Mouse (Mus musculus) olfactory bulb, adult 2 months (tissue): ENCODE results near the gene Ddx21. TPM values are rescaled to one million over a fixed set of nuclear protein-coding genes. Genes with fewer than 3 reads are reported as not detected.
A peak's percentile ranks its signal among the peaks of the same experiment; 100 is the strongest.

Source experiments
- H3K27ac ChIP-seq: fragments of 200-500 bp; 2 replicates; pipeline ENCODE4 v1.5.1; 2012; ENCODE audit warnings: low read depth, low read length; ENCODE audit not compliant: insufficient read depth
- H3K4me1 ChIP-seq: fragments of 200-500 bp; 2 replicates; pipeline ENCODE4 v1.6.1; 2012; ENCODE audit warnings: low read length; ENCODE audit not compliant: control insufficient read depth, insufficient read depth
- H3K4me3 ChIP-seq: fragments of 200-500 bp; 2 replicates; pipeline ENCODE4 v1.5.1; 2012; ENCODE audit warnings: mild to moderate bottlenecking, low read depth, low read length, moderate library complexity; ENCODE audit not compliant: insufficient read depth
- CTCF ChIP-seq: fragments of 200-500 bp; IDR thresholded peaks from 2 replicates; pipeline ENCODE4 v1.5.1; 2012; ENCODE audit warnings: low read depth, mild to moderate bottlenecking, low read length, moderate library complexity; ENCODE audit not compliant: insufficient read depth
- POLR2A ChIP-seq: fragments of 200-500 bp; IDR thresholded peaks from 2 replicates; pipeline ENCODE4 v1.6.1; 2012; ENCODE audit warnings: mild to moderate bottlenecking, low read depth, low read length, moderate library complexity; ENCODE audit not compliant: insufficient read depth
- WGBS: fragments of 180-500 bp; shearing (Covaris S2); methylation state at CpG from one replicate; pipeline ENCODE4 v1.1.7; 2018; 5-methylcytosine and 5-hydroxymethylcytosine counted together
- polyA plus RNA-seq: library from polyadenylated mRNA; stranded (reverse); fragments of >200 nt; gene quantifications from 2 replicates; pipeline ENCODE4 v1.2.4, GENCODE M21; 2012; ENCODE audit warnings: low replicate concordance; ENCODE audit not compliant: missing spikeins, insufficient read depth, insufficient read length

Gene Ddx21
- polyA plus RNA-seq, 1 experiment = not detected

DNA sequence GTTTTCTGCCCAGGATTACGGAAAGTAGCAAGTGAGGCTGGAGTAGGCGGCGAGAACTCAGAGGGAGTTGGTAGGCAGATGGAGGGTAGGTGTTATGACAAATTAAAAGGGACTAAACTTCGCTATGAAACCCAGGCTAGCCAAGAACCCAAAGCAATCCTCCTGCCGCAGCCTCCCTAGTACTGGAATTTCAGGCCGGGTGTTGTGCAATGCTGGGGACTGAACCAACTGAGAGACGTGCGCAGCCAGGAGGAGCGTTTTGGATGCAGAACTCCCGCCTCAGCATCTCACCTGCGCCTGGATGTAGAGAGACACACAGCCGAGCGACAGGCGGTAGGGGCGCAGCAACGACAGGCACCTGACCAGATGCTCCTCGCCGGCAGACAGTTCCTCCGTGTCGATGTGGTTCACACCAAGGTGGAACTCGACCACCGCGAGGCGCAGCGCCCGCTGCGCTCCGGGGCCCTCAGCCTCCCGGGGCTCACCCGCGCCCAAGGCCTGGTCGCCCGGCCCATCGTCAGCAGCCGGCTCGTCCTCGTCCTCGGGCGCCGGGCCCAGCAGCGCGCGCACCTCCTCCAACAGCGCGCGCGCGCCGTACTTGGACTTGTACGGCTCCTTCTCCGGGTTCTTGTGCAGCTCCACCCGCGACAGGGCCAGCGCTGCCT lies 24.3 kb downstream of the Ddx21 start:
- Histone ChIP-seq H3K27ac (peak overlapping the region; percentile 53), H3K4me3 (peak overlapping the region; percentile 86), H3K4me1 (peaks cover 4% of the 10 kb centered on the region; the same call in 1 of the 2 replicates)
- under 1% methylated on average over 54 of the region's 54 CpGs for WGBS
- TF ChIP-seq POLR2A = no peak
- TF ChIP-seq CTCF = no peak

DNA sequence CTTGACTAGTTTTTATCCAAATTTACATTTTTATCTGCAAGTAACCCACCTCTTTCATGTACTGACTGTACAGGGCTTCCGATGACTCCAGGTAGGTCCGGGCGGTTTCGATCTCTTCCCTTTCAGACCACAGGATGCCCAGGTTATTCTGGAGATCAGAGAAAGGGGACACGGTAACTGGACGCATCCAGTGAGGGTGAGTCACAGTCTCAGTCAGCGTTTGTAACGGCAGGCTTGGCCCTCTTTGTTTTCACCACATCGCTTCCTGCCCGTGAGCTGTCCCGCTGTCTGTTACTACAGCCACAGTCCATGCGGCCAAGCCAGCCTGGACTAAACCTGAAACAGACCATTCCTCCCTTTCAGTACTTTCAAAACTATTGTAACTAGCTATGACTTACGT lies 27.1 kb downstream of the Ddx21 start:
- H3K4me1 ChIP-seq = peaks cover 4% of the 10 kb centered on the region; the same call in 1 of the 2 replicates
- no peak overlapping the region for H3K4me3 ChIP-seq
- no peak overlapping the region for H3K27ac ChIP-seq
- WGBS = 85% methylated on average over 13 of the region's 13 CpGs
- TF ChIP-seq POLR2A (no peak), CTCF (no peak)

DNA sequence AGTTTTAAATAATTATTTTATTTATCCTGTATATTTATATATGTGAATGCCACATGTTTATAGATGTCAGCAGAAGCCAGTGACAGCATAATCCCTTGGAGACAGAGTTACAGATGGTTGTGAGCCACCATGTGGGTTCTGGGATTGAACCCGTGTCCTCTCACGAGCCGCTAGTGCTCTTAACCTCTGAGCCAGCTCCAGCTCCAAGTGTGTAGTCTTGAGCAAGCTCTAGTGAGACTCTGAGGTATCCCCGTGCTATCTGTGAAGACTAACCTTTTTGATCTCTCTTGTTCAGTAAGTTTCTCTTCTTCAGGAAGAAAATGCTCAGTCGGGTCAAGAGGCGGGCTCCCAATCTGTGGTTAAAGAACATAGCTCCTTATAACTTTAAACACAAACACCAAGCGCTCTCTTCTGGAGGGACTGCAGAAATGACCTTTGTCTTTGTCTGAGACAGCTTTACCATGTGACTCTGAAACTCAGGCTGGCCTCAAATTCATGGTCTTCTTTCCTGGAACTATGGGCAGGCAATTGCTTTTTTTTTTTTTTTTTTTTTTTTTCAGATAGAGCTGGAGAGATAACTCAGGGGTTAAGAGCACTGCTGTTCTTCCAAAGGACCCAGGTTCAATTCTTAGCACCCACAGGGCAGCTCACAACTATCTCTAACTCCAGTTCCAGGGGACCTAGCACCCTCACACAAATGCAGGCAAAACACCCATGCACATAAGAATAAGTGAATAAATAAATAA lies 31.8 kb downstream of the Ddx21 start:
- Histone ChIP-seq H3K4me3 (no peak overlapping the region), H3K4me1 (no peaks in the 10 kb centered on the region), H3K27ac (no peak overlapping the region)
- WGBS = 95% methylated on average over 7 of the region's 7 CpGs
- TF ChIP-seq POLR2A = no peak
- TF ChIP-seq CTCF = no peak

DNA sequence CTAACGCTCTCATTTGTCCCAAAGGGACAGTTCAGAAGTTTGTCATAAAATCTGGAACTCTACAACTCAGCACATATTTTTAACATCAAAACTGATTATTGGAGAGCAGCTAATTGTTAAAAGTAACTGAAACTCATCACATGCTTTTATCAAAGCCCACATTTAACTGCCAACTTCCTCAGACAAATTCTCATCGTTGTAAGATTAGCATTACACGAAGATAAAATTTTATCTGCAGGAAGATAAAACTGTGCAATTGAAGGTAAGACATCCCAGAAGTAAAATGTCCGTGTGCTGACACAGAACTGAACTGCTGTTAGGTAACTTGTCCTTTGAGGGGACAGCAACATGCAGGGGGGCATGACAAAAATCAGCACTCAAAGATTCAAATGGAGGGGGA lies 33.2 kb downstream of the Ddx21 start:
- WGBS = 91% methylated on average over 4 of the region's 4 CpGs
- Histone ChIP-seq H3K27ac (no peak overlapping the region), H3K4me1 (no peaks in the 10 kb centered on the region), H3K4me3 (no peak overlapping the region)
- TF ChIP-seq POLR2A (no peak), CTCF (no peak)

DNA sequence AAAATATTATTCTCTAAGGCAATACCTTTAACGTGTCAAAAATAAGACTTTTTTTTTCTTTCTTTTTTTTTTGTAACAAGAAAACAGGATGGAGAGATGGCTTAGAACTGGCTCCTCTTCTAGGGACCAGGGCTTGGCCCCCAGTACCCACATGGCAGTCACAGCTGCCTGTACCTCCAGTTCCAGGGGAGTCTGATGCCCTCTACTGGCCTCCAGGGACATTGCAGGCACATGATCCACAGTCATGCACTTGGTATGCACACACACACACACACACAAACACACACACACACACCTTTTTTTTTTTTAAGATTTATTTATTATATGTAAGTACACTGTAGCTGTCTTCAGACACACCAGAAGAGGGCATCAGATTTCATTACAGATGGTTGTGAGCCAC lies 44.3 kb downstream of the Ddx21 start:
- 82% methylated on average over 1 of the region's 1 CpGs for WGBS
- H3K4me3 ChIP-seq = no peak overlapping the region
- no peak for TF ChIP-seq POLR2A
- TF ChIP-seq CTCF = 0 out of 2 replicates have a peak, but pooled peaks have one; percentile 16
- H3K27ac ChIP-seq = no peak overlapping the region
- H3K4me1 ChIP-seq = no peaks in the 10 kb centered on the region

DNA sequence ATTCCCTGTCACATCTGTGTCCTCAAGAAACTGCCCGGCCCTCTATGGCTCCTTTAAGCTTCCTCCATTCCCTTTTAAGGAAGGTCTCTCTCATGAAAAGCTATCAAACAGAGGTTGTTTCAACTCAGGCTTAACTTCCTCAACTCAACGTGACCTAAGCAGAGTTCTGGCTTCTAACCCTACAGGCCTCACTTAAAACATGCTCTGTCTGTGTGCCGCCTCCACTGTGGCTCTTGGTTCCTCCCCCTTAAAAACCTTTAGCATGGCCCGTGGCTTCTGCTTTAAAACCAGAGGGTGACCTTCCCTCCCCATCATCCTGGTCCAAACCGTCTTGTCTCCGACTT lies 45.6 kb downstream of the Ddx21 start:
- Histone ChIP-seq H3K4me1 (no peaks in the 10 kb centered on the region), H3K4me3 (no peak overlapping the region), H3K27ac (no peak overlapping the region)
- WGBS = 92% methylated on average over 6 of the region's 6 CpGs
- TF ChIP-seq POLR2A = no peak
- no peak for TF ChIP-seq CTCF

DNA sequence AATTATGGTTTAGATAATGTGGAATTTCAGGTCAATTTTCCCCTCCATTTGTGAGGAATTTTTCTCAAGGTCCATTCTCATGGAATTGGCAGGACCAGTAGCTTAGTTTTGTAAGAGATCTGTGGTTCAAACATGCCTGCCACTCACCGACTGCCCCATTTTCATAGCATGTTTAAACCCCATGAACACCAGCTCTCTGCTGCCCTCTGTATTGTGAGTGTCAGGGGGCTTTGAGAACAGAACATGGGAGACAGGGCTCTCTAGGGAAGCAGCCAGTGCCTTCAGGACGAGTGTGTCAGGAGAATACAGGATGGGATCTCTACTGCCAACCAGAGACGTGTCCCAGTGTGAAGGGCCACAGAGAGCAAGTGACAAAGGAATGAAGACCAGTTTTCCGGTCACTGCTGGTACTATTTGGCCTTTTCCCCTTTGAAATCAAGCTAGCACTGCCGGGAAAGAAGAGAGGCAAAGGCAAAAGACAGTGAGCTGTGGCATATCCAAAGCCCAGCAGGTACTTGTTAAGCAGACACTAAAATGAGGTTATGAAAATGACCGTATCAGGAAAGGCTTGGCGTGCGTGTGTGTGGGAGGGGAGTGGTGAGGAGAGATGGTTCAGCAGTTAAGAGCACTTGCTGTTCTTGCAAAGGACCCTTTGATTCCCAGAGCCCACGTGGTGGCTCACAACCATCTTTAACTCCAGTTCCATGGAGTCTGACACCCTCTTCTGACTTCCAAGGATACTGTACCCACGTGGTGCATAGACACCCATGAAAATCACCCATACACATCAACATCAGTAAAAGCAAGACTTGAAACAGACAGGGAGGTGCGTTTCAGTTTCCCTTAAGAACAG lies 46.1 kb downstream of the Ddx21 start:
- H3K4me1 ChIP-seq = no peaks in the 10 kb centered on the region
- WGBS = 78% methylated on average over 11 of the region's 11 CpGs

DNA sequence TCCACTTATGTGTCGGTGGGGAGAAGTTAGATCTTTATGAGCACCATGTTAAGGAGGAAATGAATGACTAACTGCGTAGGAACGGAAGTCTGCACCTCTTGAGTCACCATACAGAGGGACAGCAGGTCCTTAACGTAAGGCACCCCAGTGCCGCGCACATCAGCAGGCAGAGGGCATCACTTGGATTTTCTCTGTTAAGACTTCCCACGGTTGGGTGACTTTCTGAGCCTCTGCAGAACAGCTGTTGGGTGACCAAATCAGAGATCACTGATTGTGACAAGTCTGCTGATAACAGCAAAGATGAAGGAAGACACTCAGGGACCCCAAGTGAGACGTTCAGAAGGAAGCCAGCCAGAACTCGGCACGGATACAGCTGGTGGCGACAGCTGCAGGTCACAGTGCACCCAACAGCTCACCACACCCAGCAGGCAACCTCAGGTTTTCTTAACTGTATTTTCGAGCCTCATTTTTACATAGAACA lies 48.4 kb downstream of the Ddx21 start:
- 88% methylated on average over 12 of the region's 12 CpGs for WGBS
- Histone ChIP-seq H3K4me1 (peaks cover 2% of the 10 kb centered on the region), H3K27ac (no peak overlapping the region), H3K4me3 (no peak overlapping the region)
- TF ChIP-seq CTCF (no peak), POLR2A (no peak)

More for the DNA sequence above, 46.1 kb downstream of the Ddx21 start:
- Histone ChIP-seq H3K27ac (no peak overlapping the region), H3K4me3 (no peak overlapping the region)
- no peak for TF ChIP-seq CTCF
